Mouse (Mus musculus) forebrain, embryonic 16.5 days (tissue): Measurements from ENCODE around the gene Gm5580. TPM values are rescaled to one million over a fixed set of nuclear protein-coding genes. Genes with fewer than 3 reads are reported as not detected.
"Not testable (repeated sequence)": the region's sequence is repeated elsewhere in the genome, so short reads cannot be mapped to it uniquely, and the experiment has no call there.

Experiments
- ATAC-seq: fragments of 200-750 bp; cut with Nextera tagmentation; 2 replicates; pipeline ENCODE4 v1.8.0; 2017; ENCODE audit warnings: mild to moderate bottlenecking, moderate library complexity
- H3K27ac ChIP-seq: fragments of 300-500 bp; sonication (generic); 2 replicates; pipeline ENCODE4 v1.5.1; 2014; ENCODE audit warnings: low read length, control low read depth
- H3K27me3 ChIP-seq: fragments of 300-500 bp; sonication (generic); replicated peaks from 2 replicates; pipeline ENCODE4 v1.6.1; 2014; ENCODE audit warnings: low read length; ENCODE audit not compliant: control insufficient read depth, insufficient read depth
- H3K36me3 ChIP-seq: fragments of 300-500 bp; sonication (generic); 2 replicates; pipeline ENCODE4 v1.6.1; 2014; ENCODE audit not compliant: control insufficient read depth, insufficient read depth
- H3K4me1 ChIP-seq: fragments of 300-500 bp; sonication (generic); replicated peaks from 2 replicates; pipeline ENCODE4 v1.6.1; 2014; ENCODE audit warnings: low read length; ENCODE audit not compliant: control insufficient read depth, insufficient read depth
- H3K4me2 ChIP-seq: fragments of 300-500 bp; sonication (generic); 2 replicates; pipeline ENCODE4 v1.6.1; 2014; ENCODE audit warnings: mild to moderate bottlenecking, low read length, control low read depth
- H3K4me3 ChIP-seq: fragments of 300-500 bp; sonication (generic); replicated peaks from 2 replicates; pipeline ENCODE4 v1.5.1; 2014; ENCODE audit warnings: mild to moderate bottlenecking, low read length, control low read depth
- H3K9ac ChIP-seq: fragments of 300-500 bp; sonication (generic); replicated peaks from 2 replicates; pipeline ENCODE4 v1.6.1; 2014; ENCODE audit warnings: low read depth, low read length, control low read depth
- H3K9me3 ChIP-seq: fragments of 300-500 bp; sonication (generic); 2 replicates; pipeline ENCODE4 v1.6.1; 2016; ENCODE audit warnings: low read length; ENCODE audit not compliant: control insufficient read depth
- polyA plus RNA-seq: library from polyadenylated mRNA; unstranded; fragments of >200 nt; fragmentation: Nextera tagmentation; extraction: Ambion mirVana; gene quantifications from 2 replicates; pipeline ENCODE4 v1.2.1, GENCODE M21; 2015

Gene Gm5580
- polyA plus RNA-seq, 1 experiment from 2014 or later, result 0.24 TPM

- H3K4me2 ChIP-seq, H3K36me3 ChIP-seq, H3K27ac ChIP-seq, H3K27me3 ChIP-seq, H3K9me3 ChIP-seq, H3K4me1 ChIP-seq, ATAC-seq, H3K9ac ChIP-seq, H3K4me3 ChIP-seq: not testable (repeated sequence)
Measured at GRCm38 (mm10) chr6:116600969-116601368, 50.0 kb downstream of the Gm5580 start.

Other genes starting within 250 kb of the Gm5580 start
- 52.8 and 57.0 TPM in 2 replicates for gene March8, start 213.1 kb upstream of the Gm5580 start, polyA plus RNA-seq
- gene Alox5, start 90.0 kb upstream of the Gm5580 start, polyA plus RNA-seq, result 0.37 and 0.52 TPM in 2 replicates
- gene Olfr211, start 62.0 kb upstream of the Gm5580 start, polyA plus RNA-seq, result not detected in 2 replicates
- gene Olfr212, start 44.6 kb upstream of the Gm5580 start, polyA plus RNA-seq, result not detected in 2 replicates
- not detected in 2 replicates for gene Olfr213, start 12.7 kb upstream of the Gm5580 start, polyA plus RNA-seq
- not detected in 2 replicates for gene Olfr214, start 3.1 kb downstream of the Gm5580 start, polyA plus RNA-seq
- not detected in 2 replicates for gene Olfr215, start 33.1 kb downstream of the Gm5580 start, polyA plus RNA-seq
- 202 and 234 TPM in 2 replicates for gene Zfp422, start 77.9 kb downstream of the Gm5580 start, polyA plus RNA-seq
- gene Depp1, start 99.5 kb downstream of the Gm5580 start, polyA plus RNA-seq, result 7.0 and 9.9 TPM in 2 replicates
- 7.9 and 8.5 TPM in 2 replicates for gene Rassf4, start 122.8 kb downstream of the Gm5580 start, polyA plus RNA-seq
- gene Tmem72, start 165.8 kb downstream of the Gm5580 start, polyA plus RNA-seq, result 0.81 and 1.4 TPM in 2 replicates